Mouse (Mus musculus) midbrain, embryonic 10.5 days (tissue): Measurements from ENCODE around the gene Dtx3l. TPM values are rescaled to one million over a fixed set of nuclear protein-coding genes. Genes with fewer than 3 reads are reported as not detected.

Experiments used
- DNase-seq: peaks from one replicate; pipeline ENCODE4 v3.0.0-alpha.2; 2017; ENCODE audit warnings: low spot score
- H3K27ac ChIP-seq: fragments of 300-500 bp; sonication (generic); replicated peaks from 2 replicates; pipeline ENCODE4 v1.5.1; 2016; ENCODE audit warnings: mild to moderate bottlenecking
- H3K27me3 ChIP-seq: fragments of 300-500 bp; sonication (generic); 2 replicates; pipeline ENCODE4 v1.6.1; 2016; ENCODE audit warnings: low read depth, mild to moderate bottlenecking; ENCODE audit not compliant: poor library complexity, severe bottlenecking
- H3K36me3 ChIP-seq: fragments of 300-500 bp; sonication (generic); 2 replicates; pipeline ENCODE4 v1.6.1; 2016; ENCODE audit warnings: mild to moderate bottlenecking, moderate library complexity
- H3K4me1 ChIP-seq: fragments of 300-500 bp; sonication (generic); 2 replicates; pipeline ENCODE4 v1.6.1; 2016
- H3K4me3 ChIP-seq: fragments of 300-500 bp; sonication (generic); 2 replicates; pipeline ENCODE4 v1.5.1; 2016; ENCODE audit warnings: mild to moderate bottlenecking, moderate library complexity
- H3K9me3 ChIP-seq: fragments of 300-500 bp; sonication (generic); replicated peaks from 2 replicates; pipeline ENCODE4 v1.6.1; 2016; ENCODE audit warnings: mild to moderate bottlenecking
- WGBS: fragments of 180-500 bp; shearing (Covaris S2); methylation state at CpG from one replicate; pipeline ENCODE4 v1.1.7; 2016; 5-methylcytosine and 5-hydroxymethylcytosine counted together
- polyA plus RNA-seq: library from polyadenylated mRNA; unstranded; fragments of >200 nt; fragmentation: Nextera tagmentation; extraction: Ambion mirVana; gene quantifications from 2 replicates; pipeline ENCODE4 v1.2.1, GENCODE M21; 2016

Dtx3l gene
- polyA plus RNA-seq, 1 experiment from 2014 or later, result 2.8 TPM

DNA sequence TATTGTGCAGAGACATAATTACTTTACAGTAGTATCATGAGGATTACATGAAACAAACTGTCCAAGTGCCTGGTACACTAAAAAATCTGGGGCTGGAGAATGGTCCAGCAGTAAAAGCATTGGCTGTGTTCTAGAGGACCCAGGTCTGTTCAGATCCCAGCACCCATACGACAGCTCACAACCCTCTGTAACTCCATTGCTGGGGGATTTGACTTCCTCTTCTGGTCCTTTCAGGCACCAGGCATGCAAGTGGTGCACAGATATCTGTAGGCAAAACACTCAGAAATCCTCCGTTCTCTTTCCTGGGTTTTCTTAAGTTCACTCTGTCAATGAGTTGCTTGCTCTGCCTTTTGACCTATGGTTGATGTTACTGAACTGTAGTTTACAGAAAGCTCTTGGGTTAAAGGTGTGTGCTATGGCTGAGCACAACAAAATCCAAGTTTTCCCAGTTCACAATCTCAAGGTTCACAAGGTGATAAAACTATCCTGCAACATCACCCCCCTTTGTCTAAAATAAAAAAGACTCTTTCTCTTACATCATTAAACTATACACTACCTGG lies 17.2 kb downstream of the Dtx3l start:
- H3K27me3 ChIP-seq, result no peaks in the 10 kb centered on the region
- no peaks in the 10 kb centered on the region for H3K9me3 ChIP-seq
- 82% methylated on average over 2 of the region's 2 CpGs for WGBS
- no peak overlapping the region for H3K4me3 ChIP-seq
- H3K4me1 ChIP-seq, result no peaks in the 10 kb centered on the region
- H3K36me3 ChIP-seq, result no peaks in the 10 kb centered on the region
- DNase-seq, result no peak
- H3K27ac ChIP-seq, result no peak overlapping the region

DNA sequence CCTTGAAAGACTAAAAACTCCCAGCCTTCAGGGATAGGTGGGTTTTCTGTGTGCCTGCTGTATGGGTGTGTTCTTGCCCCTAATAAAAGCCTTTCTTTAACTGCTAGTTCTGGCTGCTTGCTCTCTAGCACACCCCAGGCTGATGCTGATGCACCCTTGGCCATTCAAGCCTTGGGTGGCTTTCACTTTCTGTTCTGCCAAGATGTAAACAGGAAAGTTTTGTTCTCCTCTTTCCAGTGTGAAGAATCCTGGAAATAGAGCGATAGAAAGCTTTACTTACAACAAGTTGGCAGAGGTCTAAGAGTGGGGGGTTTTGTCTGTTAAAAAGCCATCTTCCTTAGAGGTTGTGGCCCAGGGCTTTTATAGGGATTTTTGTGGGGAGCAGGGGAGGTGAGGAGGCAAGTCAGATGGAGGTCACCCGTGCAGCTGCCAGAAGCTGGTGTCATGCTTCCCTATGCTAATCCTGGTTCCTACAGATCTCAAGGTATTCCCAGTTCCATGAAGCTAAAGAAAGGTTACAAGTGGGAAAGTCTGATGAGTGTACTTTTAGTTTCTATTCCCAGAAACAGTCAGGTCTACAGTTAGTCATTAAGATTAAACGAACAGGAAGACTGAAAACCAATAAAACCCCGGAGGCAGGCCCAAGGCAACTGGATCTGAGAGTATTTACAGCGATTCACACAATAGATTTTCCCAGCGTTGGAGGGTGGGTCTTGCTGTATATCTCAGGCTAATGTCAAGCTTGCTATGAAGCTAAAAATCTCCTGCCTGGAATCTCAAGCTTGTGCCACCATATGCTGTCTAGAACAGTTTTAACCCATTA lies 20.0 kb downstream of the Dtx3l start:
- whole genome bisulfite sequencing, result 88% methylated on average over 6 of the region's 6 CpGs
- H3K27me3 ChIP-seq, result no peaks in the 10 kb centered on the region
- no peaks in the 10 kb centered on the region for H3K9me3 ChIP-seq

GRCm38 (mm10) chr16:35914301-35914700 lies 24.6 kb downstream of the Dtx3l start:
- H3K4me3 ChIP-seq, result no peak overlapping the region
- no peaks in the 10 kb centered on the region for H3K4me1 ChIP-seq
- DNase-seq, result no peak
- H3K27ac ChIP-seq, result no peak overlapping the region
- 0 out of 2 replicates have a peak, but pooled peaks cover 4% of the 10 kb centered on the region for H3K9me3 ChIP-seq
- no peaks in the 10 kb centered on the region for H3K27me3 ChIP-seq
- WGBS, result 73% methylated on average over 5 of the region's 5 CpGs
- H3K36me3 ChIP-seq, result no peaks in the 10 kb centered on the region

More for the DNA sequence above, 20.0 kb downstream of the Dtx3l start:
- Histone ChIP-seq H3K27ac (no peak overlapping the region), H3K4me3 (no peak overlapping the region), H3K36me3 (no peaks in the 10 kb centered on the region), H3K4me1 (no peaks in the 10 kb centered on the region)
- no peak for DNase-seq

- Histone ChIP-seq H3K9me3 (0 out of 2 replicates have a peak, but pooled peaks cover 4% of the 10 kb centered on the region), H3K27ac (no peak overlapping the region), H3K4me3 (no peak overlapping the region), H3K36me3 (no peaks in the 10 kb centered on the region), H3K4me1 (no peaks in the 10 kb centered on the region), H3K27me3 (no peaks in the 10 kb centered on the region)
- DNase-seq, result no peak
- 72% methylated on average over 1 of the region's 1 CpGs for WGBS
Observed at GRCm38 (mm10) chr16:35913526-35913925, 25.4 kb downstream of the Dtx3l start.

DNA sequence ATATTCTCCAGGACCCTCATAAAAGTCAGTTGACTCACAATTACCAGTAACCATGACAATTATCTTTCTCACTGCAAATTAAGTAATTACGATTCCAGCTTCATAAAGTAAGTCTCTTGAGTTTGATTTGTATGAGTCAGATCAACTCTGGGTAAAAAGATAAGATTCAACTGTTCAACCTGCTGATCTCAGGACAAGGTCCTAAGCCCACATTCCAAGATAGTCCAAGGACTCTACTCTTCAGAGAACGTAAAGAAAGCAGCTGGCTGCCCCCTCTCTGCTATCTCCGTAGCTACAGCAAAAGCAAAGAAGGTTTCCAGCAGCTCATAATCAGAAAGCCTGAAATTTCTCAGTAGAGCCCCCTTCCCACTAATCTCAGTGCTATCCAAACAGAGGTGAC lies 27.5 kb downstream of the Dtx3l start:
- WGBS, result 84% methylated on average over 3 of the region's 3 CpGs
- 0 out of 2 replicates have a peak, but pooled peaks cover 4% of the 10 kb centered on the region for H3K9me3 ChIP-seq

GRCm38 (mm10) chr16:35907432-35908201 lies 31.3 kb downstream of the Dtx3l start:
- Histone ChIP-seq H3K4me3 (no peak overlapping the region), H3K9me3 (0 out of 2 replicates have a peak, but pooled peaks cover 4% of the 10 kb centered on the region), H3K36me3 (no peaks in the 10 kb centered on the region), H3K27me3 (no peaks in the 10 kb centered on the region), H3K4me1 (no peaks in the 10 kb centered on the region), H3K27ac (no peak overlapping the region)
- WGBS, result 75% methylated on average over 4 of the region's 4 CpGs
- DNase-seq, result no peak

More for the DNA sequence above, 27.5 kb downstream of the Dtx3l start:
- Histone ChIP-seq H3K36me3 (no peaks in the 10 kb centered on the region), H3K27ac (no peak overlapping the region), H3K27me3 (no peaks in the 10 kb centered on the region), H3K4me1 (no peaks in the 10 kb centered on the region), H3K4me3 (no peak overlapping the region)
- DNase-seq, result no peak

- WGBS, result 92% methylated on average over 7 of the region's 7 CpGs
- Histone ChIP-seq H3K27ac (no peak overlapping the region), H3K27me3 (no peaks in the 10 kb centered on the region), H3K36me3 (no peaks in the 10 kb centered on the region), H3K9me3 (0 out of 2 replicates have a peak, but pooled peaks cover 4% of the 10 kb centered on the region), H3K4me1 (no peaks in the 10 kb centered on the region), H3K4me3 (no peak overlapping the region)
- DNase-seq, result no peak
Observed at GRCm38 (mm10) chr16:35906887-35907286, 32.1 kb downstream of the Dtx3l start.

DNA sequence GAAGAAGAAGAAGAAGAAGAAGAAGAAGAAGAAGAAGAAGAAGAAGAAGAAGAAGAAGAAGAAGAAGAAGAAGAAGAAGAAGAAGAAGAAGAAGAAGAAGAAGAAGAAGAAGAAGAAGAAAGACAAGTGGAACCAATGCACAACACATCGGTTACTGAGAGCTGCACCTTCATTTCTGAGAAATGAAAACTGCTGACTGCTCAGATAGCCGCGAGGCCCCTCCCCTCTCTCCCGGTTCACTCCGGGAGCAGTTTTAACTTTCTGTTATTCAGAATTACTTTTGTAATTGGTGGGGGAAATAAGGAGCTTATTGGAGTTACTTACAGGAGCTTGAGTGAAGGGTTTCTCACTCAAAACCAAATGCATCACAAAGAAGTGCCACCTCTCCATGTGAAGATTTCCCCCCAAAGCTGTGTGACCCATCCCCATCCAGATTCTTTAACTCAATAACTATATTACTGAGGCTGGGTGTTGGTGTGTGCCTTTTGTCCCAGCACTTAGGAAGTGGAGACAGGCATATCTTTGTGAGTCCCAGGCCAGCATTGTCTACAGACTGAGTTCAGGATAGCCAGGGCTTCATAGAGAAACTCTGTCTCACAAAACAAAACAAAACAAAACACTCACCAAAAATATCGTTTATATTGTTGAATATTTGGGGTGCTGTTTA lies 33.0 kb downstream of the Dtx3l start:
- 84% methylated on average over 6 of the region's 6 CpGs for WGBS
- no peak overlapping the region for H3K4me3 ChIP-seq
- no peaks in the 10 kb centered on the region for H3K27me3 ChIP-seq
- DNase-seq, result no peak
- no peaks in the 10 kb centered on the region for H3K4me1 ChIP-seq
- 0 out of 2 replicates have a peak, but pooled peaks cover 4% of the 10 kb centered on the region for H3K9me3 ChIP-seq
- H3K36me3 ChIP-seq, result no peaks in the 10 kb centered on the region
- H3K27ac ChIP-seq, result no peak overlapping the region

DNA sequence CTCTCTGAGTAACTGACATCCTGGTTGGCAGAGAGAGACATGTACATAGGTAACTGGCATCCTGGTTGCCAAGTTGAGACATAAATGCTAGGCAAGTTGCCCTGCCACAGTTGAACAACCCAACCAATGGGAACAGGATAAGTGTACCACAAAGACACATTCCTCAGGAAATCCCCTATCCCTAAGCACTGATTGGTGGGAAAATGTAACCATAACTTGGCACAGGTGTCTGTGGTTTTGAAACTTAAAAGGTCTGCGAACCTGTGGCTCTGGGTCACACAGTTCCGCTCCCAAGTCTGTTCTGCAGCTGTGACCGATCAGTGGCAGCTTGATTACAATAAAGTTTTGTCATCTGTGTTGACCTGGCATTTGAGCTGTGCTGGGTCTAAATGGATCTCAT lies 33.6 kb downstream of the Dtx3l start:
- Histone ChIP-seq H3K9me3 (0 out of 2 replicates have a peak, but pooled peaks cover 4% of the 10 kb centered on the region), H3K27ac (no peak overlapping the region), H3K4me1 (no peaks in the 10 kb centered on the region), H3K4me3 (no peak overlapping the region), H3K27me3 (no peaks in the 10 kb centered on the region), H3K36me3 (no peaks in the 10 kb centered on the region)
- WGBS, result 93% methylated on average over 3 of the region's 3 CpGs
- no peak for DNase-seq

DNA sequence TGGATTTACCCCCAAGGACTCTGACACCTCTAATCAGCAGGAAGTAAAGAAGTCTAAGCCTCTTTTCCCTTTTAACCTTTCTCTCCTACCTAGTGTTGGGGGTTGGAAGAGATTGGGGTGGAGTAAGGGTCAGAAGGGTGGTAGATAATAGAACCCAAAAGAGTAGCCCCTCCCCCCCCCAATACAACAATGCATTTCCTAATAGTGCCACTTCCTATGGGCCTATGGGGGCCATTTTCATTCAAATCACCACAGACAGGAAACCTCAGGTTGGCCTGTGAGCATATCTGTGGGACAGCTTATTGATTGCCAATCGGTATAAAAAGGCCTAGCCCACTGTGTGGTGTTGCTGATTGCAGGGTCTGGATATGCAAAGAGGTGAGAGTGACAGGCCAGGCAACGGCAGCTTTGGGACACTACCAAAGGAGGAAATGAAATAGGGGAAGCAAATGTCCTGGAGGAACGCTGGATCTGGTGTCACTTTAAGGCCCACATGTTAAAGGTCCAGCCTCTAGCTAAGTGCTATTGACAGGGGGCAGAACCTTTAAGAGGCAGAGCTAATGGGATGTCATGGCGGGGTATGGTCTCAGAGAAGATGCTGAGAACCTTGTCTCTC lies 34.7 kb downstream of the Dtx3l start:
- Histone ChIP-seq H3K9me3 (no peaks in the 10 kb centered on the region), H3K36me3 (no peaks in the 10 kb centered on the region), H3K27me3 (no peaks in the 10 kb centered on the region), H3K27ac (no peak overlapping the region), H3K4me3 (no peak overlapping the region), H3K4me1 (no peaks in the 10 kb centered on the region)
- 73% methylated on average over 4 of the region's 4 CpGs for WGBS
- DNase-seq, result no peak

DNA sequence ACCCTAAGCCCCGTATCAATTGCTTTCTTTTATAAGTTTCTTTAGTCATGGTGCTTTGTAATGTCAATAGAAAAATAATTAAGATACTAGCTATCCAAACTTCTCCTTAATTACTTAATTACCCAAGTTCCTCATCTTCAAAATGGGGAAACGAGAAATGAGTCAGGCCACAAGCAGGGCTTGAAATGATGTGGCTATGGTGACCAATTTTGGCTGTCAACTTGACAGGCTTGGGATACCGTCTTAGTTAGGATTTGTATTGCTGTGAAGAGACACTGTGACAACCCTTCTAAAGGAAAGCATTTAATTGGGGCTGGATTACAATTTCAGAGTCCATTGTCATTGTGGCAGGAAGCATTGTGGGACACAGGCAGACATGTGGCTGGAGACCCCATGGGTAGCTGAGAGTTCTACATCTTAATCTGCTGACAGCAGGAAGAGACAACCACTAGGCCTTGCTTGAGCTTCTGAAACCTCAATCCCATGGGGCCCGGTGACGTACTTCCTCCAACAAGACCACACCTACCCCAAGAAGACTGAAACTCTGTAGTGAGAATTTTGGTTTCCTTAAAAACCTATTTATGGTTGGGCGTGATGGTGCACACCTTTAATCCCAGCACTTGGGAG lies 35.8 kb downstream of the Dtx3l start:
- Histone ChIP-seq H3K36me3 (no peaks in the 10 kb centered on the region), H3K4me3 (no peak overlapping the region), H3K4me1 (no peaks in the 10 kb centered on the region), H3K9me3 (no peaks in the 10 kb centered on the region), H3K27me3 (no peaks in the 10 kb centered on the region), H3K27ac (no peak overlapping the region)
- WGBS, result 88% methylated on average over 6 of the region's 6 CpGs
- DNase-seq, result no peak

GRCm38 (mm10) chr16:35900541-35900940 lies 38.4 kb downstream of the Dtx3l start:
- H3K4me3 ChIP-seq, result no peak overlapping the region
- no peaks in the 10 kb centered on the region for H3K27me3 ChIP-seq
- no peaks in the 10 kb centered on the region for H3K4me1 ChIP-seq
- H3K9me3 ChIP-seq, result no peaks in the 10 kb centered on the region
- 91% methylated on average over 3 of the region's 3 CpGs for WGBS
- no peak for DNase-seq
- H3K27ac ChIP-seq, result no peak overlapping the region
- no peaks in the 10 kb centered on the region for H3K36me3 ChIP-seq
